17 mouse cellular contexts compared by ENCODE assay signal in genomic region chr11:68681254-68681839, GRCm38 (mm10). TPM values are rescaled to one million over a fixed set of nuclear protein-coding genes. Genes with fewer than 3 reads are reported as not detected.
A peak's percentile ranks its signal among the peaks of the same experiment; 100 is the strongest.
DNase-seq lines count a peak whose midpoint lies in the region; ATAC-seq and TF ChIP-seq lines count a peak whose summit lies in the region.
"Had no signal": no experiment of that assay in that cellular context is flagged by ENCODE, and none has a peak within 500 bp of the region (broad histone marks: within the 10 kb centered on the region; RNA-seq: fewer than 3 reads in every experiment).

No protein-coding gene starts in this region.

- no peaks in the 10 kb centered on the region for H3K36me3 ChIP-seq in kidney, adult 2 months (ENCODE audit: control insufficient read depth, insufficient read depth, low read length)
- H3K36me3 ChIP-seq in kidney, embryonic 14.5 days (ENCODE audit: control insufficient read depth, insufficient read depth, low read length) = no peaks in the 10 kb centered on the region
- no peaks in the 10 kb centered on the region for H3K36me3 ChIP-seq in midbrain, embryonic 10.5 days
- no peaks in the 10 kb centered on the region for H3K36me3 ChIP-seq in midbrain, embryonic 16.5 days (ENCODE audit: control insufficient read depth, insufficient read depth, low read length)
- H3K36me3 ChIP-seq: embryonic facial prominence, embryonic 13.5 days; hindbrain, embryonic 12.5 days had no signal

- no peak overlapping the region for H3K27ac ChIP-seq in kidney, adult 2 months (ENCODE audit: insufficient read depth, low read depth, low read length)
- H3K27ac ChIP-seq in kidney, embryonic 14.5 days (ENCODE audit: low read depth, low read length) = no peak overlapping the region
- peak overlapping the region; percentile 4; the same call in 1 of the 2 replicates for H3K27ac ChIP-seq in midbrain, embryonic 10.5 days (replicated peaks)
- no peak overlapping the region for H3K27ac ChIP-seq in midbrain, embryonic 16.5 days (ENCODE audit: low read length)
- no peak overlapping the region for H3K27ac ChIP-seq in bone marrow, adult 2 months (ENCODE audit: control insufficient read depth, insufficient read depth, low read depth, low read length, poor library complexity)
- H3K27ac ChIP-seq: embryonic facial prominence, embryonic 13.5 days; hindbrain, embryonic 12.5 days; macrophage had no signal

- no peak for DNase-seq in kidney, adult 2 months
- DNase-seq in midbrain, embryonic 10.5 days (ENCODE audit: low spot score) = no peak
- DNase-seq in cerebellum, postnatal 14 days = no peak
- no peak for DNase-seq in left cerebral cortex, postnatal 10 days (ENCODE audit: extremely low spot score in 1 of 2, low spot score in 2 of 2)
- DNase-seq: cerebellum, adult 8-10 months; gastrocnemius, postnatal 25 days; kidney, adult 9 months; thymus, adult 2 months had no signal

- H3K27me3 ChIP-seq in kidney, adult 2 months (replicated peaks; ENCODE audit: control insufficient read depth, insufficient read depth, low read length) = no peaks in the 10 kb centered on the region
- H3K27me3 ChIP-seq in kidney, embryonic 14.5 days (ENCODE audit: control insufficient read depth, insufficient read depth, low read length) = no peaks in the 10 kb centered on the region
- no peaks in the 10 kb centered on the region for H3K27me3 ChIP-seq in midbrain, embryonic 10.5 days (ENCODE audit: low read depth, poor library complexity, severe bottlenecking)
- no peaks in the 10 kb centered on the region for H3K27me3 ChIP-seq in midbrain, embryonic 16.5 days (ENCODE audit: control insufficient read depth, insufficient read depth, low read depth, low read length)
- H3K27me3 ChIP-seq: embryonic facial prominence, embryonic 13.5 days; hindbrain, embryonic 12.5 days had no signal

- no peak overlapping the region for H3K9ac ChIP-seq in kidney, embryonic 14.5 days (ENCODE audit: low read depth, low read length)
- no peak overlapping the region for H3K9ac ChIP-seq in midbrain, embryonic 16.5 days (ENCODE audit: low read depth, low read length)
- H3K9ac ChIP-seq: embryonic facial prominence, embryonic 13.5 days; hindbrain, embryonic 12.5 days had no signal

- no peak overlapping the region for H3K4me3 ChIP-seq in kidney, adult 2 months (ENCODE audit: insufficient read depth, low read depth, low read length)
- H3K4me3 ChIP-seq in kidney, embryonic 14.5 days (ENCODE audit: low read length) = no peak overlapping the region
- no peak overlapping the region for H3K4me3 ChIP-seq in midbrain, embryonic 10.5 days
- no peak overlapping the region for H3K4me3 ChIP-seq in midbrain, embryonic 16.5 days (ENCODE audit: low read depth, low read length)
- no peak overlapping the region for H3K4me3 ChIP-seq in bone marrow, adult 2 months (replicated peaks; ENCODE audit: control insufficient read depth, low read depth, low read length)
- H3K4me3 ChIP-seq: embryonic facial prominence, embryonic 13.5 days; hindbrain, embryonic 12.5 days had no signal

- 74% methylated on average over 3 of the region's 3 CpGs for whole genome bisulfite sequencing in kidney, adult 2 months
- WGBS in kidney, embryonic 14.5 days = 67% methylated on average over 3 of the region's 3 CpGs
- 58% methylated on average over 3 of the region's 3 CpGs for WGBS in midbrain, embryonic 10.5 days
- 68% methylated on average over 3 of the region's 3 CpGs for WGBS in midbrain, embryonic 16.5 days
- 75% methylated on average over 3 of the region's 3 CpGs for WGBS in bone marrow, adult 2 months

- peak; percentile 44; the same call in 1 of the 2 replicates for TF ChIP-seq CTCF in kidney, adult 2 months (conservative IDR thresholded peaks at IDR 0.05; ENCODE audit: insufficient read depth, insufficient read length, low read depth, low read length)
- 0 out of 2 replicates have a peak, but pooled peaks have one; percentile 23 for TF ChIP-seq CTCF in bone marrow, adult 2 months (IDR thresholded peaks at IDR 0.05; ENCODE audit: control insufficient read depth, insufficient read depth, low read length)

- ATAC-seq in kidney, embryonic 14.5 days (ENCODE audit: low FRiP score, low TSS enrichment) = no peak
- no peak for ATAC-seq in midbrain, embryonic 16.5 days
- peak; percentile 79 for ATAC-seq in megakaryocyte progenitor cell, adult 5-6 weeks (replicated peaks; ENCODE audit: poor library complexity)
- ATAC-seq: activated CD4-positive, CD25-positive, alpha-beta regulatory T cell, adult 4 months; forebrain, embryonic 16.5 days had no signal

- intact Hi-C loops in left cerebral cortex, postnatal 10 days (cut with DNase I) = no loop called here

- H3K4me1 ChIP-seq in kidney, adult 2 months (ENCODE audit: control insufficient read depth, insufficient read depth, low read length) = no peaks in the 10 kb centered on the region; the same call in 1 of the 2 replicates
- no peaks in the 10 kb centered on the region for H3K4me1 ChIP-seq in kidney, embryonic 14.5 days (ENCODE audit: control insufficient read depth, insufficient read depth, low read length)
- H3K4me1 ChIP-seq in midbrain, embryonic 10.5 days = no peaks in the 10 kb centered on the region
- H3K4me1 ChIP-seq in midbrain, embryonic 16.5 days (ENCODE audit: control insufficient read depth, insufficient read depth, low read length) = no peaks in the 10 kb centered on the region
- no peaks in the 10 kb centered on the region for H3K4me1 ChIP-seq in bone marrow, adult 2 months (ENCODE audit: control insufficient read depth, insufficient read depth, low read length)
- H3K4me1 ChIP-seq: embryonic facial prominence, embryonic 13.5 days; hindbrain, embryonic 12.5 days had no signal

- no peak overlapping the region for H3K4me2 ChIP-seq in kidney, embryonic 14.5 days (replicated peaks; ENCODE audit: low read depth, low read length)
- no peak overlapping the region for H3K4me2 ChIP-seq in midbrain, embryonic 16.5 days (ENCODE audit: low read length)
- H3K4me2 ChIP-seq: embryonic facial prominence, embryonic 13.5 days; hindbrain, embryonic 12.5 days had no signal

- no peak for TF ChIP-seq POLR2A in kidney, adult 2 months (IDR thresholded peaks at IDR 0.05; ENCODE audit: low read depth, low read length)
- TF ChIP-seq POLR2A in bone marrow, adult 2 months (IDR thresholded peaks at IDR 0.05; ENCODE audit: borderline replicate concordance, control insufficient read depth, low read depth, low read length) = no peak

- H3K9me3 ChIP-seq in kidney, embryonic 14.5 days (ENCODE audit: control insufficient read depth, low read length) = no peaks in the 10 kb centered on the region
- H3K9me3 ChIP-seq in midbrain, embryonic 10.5 days (replicated peaks) = no peaks in the 10 kb centered on the region
- no peaks in the 10 kb centered on the region for H3K9me3 ChIP-seq in midbrain, embryonic 16.5 days (replicated peaks; ENCODE audit: control insufficient read depth, low read length, poor library complexity, severe bottlenecking)
- H3K9me3 ChIP-seq: embryonic facial prominence, embryonic 13.5 days; hindbrain, embryonic 12.5 days had no signal

RNA-seq across cellular contexts. Expression of gene Myh10, which starts 10.0 kb away (rescaled TPM):
- polyA plus RNA-seq in kidney, adult 2 months (2012; rRNA removed) = 32.4 and 33.7 TPM in 2 replicates
- 115 and 145 TPM in 2 replicates for polyA plus RNA-seq in kidney, embryonic 14.5 days (2014; fragmentation: Nextera tagmentation; extraction: Ambion mirVana)
- 134 and 157 TPM in 2 replicates for polyA plus RNA-seq in midbrain, embryonic 10.5 days (2016; fragmentation: Nextera tagmentation; extraction: Ambion mirVana)
- 94.9 and 104 TPM in 2 replicates for polyA plus RNA-seq in midbrain, embryonic 16.5 days (2015; fragmentation: Nextera tagmentation; extraction: Ambion mirVana)
- 22.6 and 26.7 TPM in 2 replicates for polyA plus RNA-seq in bone marrow, adult 2 months (2011; ENCODE audit: insufficient read depth, insufficient read length, low replicate concordance, missing spikeins)
- 6.0 and 8.4 TPM in 2 replicates for total RNA-seq in megakaryocyte progenitor cell, adult 5-6 weeks (2015)
- 3.9 and 6.5 TPM in 2 replicates for total RNA-seq in megakaryocyte progenitor cell, adult 5-6 weeks (2017)
- 100 to 1,000 TPM; 210 to 217 TPM for total RNA-seq in left cerebral cortex, postnatal 10 days (2021)
